Mouse (Mus musculus): ENCODE data around the gene Btbd16. TPM values are rescaled to one million over a fixed set of nuclear protein-coding genes. Genes with fewer than 3 reads are reported as not detected.

Gene Btbd16
- total RNA-seq, 2 experiments from 2014 or later = 0.18 TPM; not detected in 1

DNA sequence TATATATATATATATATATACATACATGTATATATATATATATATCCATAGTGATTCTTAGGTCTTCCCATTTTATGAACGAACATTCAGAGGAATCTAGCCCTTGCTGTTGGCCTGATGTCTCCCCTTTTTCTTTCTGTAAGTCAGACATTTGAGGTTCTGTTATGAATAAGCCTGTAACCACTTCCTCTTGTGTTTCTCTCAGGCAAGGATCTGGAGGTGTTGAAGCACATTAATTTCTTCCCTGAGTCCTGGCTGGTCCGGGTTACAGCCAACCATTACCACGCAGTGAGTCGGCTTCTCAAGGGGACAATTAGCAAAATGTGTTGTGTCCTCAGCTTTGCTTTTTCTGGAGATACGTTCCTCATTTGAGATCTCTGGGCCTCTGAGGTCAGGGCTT lies 44.9 kb downstream of the Btbd16 start:
- no peak for DNase-seq

DNA sequence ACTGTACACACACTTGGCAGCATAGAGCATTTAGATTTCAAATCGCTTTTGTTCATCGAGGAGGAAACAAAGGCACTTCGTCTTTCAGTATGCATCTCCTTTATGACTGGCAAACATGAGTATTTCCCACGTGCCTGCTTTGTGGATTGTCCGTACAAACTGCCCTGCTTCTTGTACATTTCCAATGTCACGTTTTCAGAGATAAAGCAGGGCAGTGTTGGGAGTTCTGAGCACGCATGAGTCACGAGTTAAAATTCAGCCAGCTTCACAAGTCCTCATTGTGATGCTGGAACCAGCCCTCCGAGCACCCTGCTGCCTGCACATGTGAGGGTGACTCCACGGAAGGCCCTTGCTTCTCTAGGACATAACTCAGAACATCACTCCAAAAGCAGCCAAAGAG lies 45.8 kb downstream of the Btbd16 start:
- peak; percentile 13 for DNase-seq

DNA sequence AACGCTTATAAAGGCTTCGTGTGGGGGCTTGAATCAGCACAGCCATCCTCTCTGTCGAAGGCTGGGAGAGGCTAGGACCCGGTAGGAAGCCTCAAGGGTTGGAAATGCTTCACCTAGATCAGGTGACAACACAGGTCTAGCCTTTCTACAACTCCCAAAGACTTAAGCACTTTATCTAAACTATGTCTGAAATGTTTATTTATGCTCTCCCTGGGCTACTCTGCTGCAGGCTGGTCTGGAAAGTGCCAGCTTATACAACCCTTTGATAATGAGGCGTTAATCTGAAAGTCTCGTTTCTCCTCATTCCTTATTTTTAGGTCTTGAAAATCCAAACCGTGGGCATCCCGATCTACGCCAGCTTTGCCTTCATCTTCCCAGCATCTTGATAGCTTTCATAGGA lies 50.1 kb downstream of the Btbd16 start:
- no peak for DNase-seq

DNA sequence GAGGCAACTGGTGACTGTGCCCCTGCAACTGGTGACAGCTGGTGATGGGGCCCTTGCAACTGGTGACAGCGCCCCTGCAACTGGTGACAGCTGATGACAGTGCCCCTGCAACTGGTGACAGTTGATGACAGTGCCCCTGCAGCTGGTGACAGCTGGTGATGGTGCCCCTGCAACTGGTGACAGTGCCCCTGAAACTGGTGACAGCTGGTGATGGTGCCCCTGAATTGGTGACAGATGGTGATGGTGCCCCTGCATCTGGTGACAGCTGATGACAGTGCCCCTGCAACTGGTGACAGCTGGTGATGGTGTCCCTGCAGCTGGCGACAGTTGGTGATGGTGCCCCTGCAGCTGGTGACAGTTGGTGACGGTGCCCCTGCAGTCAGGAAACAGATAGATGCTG lies 52.5 kb downstream of the Btbd16 start:
- no peak for DNase-seq

DNA sequence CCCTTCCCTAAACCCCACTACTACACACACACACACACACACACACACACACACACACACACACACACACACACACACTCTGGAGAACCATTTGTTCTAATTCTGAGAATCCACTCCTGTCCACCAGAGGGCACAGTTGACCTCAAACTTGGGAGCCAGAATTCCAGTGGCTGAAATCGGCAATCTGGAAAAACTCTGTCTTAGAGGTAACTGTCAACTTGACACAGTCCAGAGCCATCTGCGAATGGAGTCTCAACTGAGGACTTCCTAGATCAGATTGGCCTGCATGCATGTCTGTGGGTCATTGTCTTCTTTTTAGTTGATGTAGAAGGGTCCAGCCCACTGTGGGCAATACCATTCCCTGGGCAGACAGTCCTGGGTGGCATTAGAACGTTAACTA lies 53.6 kb downstream of the Btbd16 start:
- DNase-seq = peak; percentile 77

DNA sequence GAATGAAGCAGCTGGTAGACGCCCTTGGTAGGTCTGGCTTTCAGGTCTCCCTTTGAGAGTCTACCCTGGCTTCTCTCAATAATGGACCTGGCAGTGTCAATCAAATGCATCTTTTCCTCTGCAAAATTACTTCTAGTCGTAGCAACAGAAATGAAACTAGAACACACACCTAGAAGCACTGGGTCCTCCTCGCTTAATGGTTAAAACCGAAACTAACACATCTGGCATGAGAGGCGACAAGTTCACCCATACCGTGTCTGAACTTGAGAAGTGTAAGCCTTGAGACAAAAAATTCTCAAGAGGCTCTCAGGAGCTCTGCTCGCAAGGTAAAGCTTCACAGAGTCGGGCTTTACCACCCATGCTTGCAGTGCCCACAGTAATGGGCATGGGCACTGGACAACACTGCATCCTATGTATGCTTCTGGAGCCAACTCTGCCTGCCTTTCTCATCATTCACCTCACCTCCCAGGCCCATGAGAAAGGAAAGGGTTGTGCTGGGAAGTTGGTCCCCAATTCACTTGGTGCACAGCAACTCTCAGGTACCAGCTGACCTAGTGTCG lies 54.1 kb downstream of the Btbd16 start:
- no peak for DNase-seq

DNA sequence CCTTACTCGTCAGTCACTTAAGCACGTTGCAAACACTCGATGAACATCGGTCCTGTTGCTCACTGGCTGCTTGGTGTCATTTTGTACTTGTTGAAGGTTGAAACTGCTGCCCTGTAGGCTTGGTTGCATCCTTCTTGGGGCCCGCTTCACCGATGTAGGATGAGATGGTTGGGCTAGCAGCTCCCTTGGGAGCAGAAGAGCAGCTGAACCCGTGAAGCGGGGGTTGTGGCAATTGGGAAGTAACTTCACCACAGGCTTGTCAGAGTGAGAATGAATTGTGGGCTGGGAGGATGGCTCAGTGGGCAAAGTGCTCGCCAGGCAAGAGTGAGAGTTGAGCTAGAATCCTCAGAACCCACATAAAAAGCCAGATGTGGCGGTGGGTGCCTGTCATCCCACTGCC lies 54.6 kb downstream of the Btbd16 start:
- no peak for DNase-seq

DNA sequence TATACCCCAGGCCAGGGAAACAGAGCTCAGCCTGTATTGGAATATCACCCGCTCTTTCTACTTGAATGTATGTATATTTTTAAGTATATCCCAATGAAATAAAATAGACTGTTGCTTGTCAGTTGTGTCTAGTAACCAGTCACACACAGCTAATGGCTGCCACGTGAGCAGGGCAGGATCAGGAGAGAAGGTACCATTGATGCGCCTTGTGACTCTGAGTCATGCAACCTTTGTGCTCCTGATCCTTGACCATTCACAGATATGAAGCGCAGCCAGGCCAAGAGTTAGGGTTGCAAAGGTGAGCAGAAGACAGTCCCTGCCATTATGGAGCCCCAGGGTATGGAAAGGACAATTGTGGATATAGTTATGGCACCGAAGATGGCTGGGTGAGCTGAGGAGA lies 57.7 kb downstream of the Btbd16 start:
- no peak for DNase-seq

DNA sequence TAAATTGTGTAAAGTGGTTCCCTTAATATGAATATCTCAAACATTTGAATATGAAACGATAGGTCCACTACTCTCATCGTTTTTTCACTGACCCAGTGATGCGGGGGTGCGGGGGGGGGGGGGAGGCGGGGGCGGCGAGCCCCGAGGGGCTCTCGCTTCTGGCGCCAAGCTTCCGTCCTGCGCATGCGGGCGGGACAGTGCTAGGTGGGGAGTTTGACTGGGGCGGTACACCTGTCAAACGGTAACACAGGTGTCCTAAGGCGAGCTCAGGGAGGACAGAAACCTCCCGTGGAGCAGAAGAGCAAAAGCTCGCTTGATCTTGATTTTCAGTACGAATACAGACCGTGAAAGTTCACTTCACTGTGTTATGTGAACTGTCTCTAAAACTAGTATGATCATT lies 60.4 kb downstream of the Btbd16 start:
- DNase-seq = peak; percentile 68

DNA sequence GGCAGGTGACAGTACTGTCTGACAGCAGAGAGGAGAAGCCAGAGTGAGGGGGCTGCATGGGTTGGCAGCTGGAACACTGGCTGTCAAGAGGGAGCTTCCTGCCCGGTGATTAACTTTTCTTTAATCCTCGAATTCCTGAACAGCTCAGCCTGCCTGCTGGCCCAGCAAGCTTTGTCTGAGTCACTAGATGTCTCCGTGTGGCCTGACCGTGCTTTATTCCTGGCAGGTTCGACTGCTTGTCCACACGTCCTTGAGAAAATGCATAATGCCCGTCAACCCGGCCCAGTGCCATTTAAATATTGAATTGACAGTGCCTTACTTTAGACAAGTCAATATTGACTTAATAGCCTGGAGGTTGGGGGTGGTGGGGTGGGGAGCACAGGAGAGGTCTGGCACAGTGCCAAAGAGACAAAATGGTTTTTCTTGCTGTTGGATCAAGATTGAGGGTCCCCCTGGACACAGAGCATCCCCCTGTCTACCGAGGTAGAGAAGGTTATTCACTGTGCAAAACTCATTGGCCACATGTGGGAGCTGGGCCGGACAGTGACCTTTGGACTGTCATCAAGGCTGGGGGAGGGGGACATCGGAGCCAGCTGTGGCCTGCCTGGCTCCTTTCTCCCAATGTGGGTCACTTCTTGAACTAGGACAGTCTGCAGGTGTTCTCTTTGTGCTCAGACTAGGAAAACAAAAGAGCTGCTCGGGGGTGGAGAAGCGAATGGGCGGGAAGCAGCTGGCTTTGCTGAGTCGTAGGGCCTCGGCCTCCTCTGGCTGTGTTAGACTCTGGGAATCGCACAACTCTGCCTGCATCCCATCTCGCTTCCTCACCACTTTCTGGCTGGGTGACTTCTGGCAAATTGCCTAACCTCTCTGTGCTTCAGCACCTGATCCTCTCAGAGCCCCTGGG lies 61.3 kb downstream of the Btbd16 start:
- peak; percentile 59 for DNase-seq

DNA sequence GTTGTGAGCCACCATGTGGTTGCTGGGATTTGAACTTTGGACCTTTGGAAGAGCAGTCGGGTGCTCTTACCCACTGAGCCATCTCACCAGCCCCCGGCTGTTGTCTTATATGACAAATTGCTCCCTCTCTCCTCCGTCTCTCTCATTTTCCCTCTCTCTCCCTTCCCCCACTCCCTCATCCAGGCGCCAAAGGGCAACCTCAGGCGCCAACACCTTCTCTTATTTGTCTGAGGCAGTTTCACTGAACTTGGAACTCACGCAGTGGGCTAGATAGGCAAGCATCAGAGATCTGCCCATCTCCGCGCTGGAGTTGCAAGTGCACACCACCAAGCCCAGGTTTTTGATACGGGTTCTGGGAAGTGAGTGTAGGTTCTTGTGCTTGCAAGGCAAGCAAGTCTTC lies 62.2 kb downstream of the Btbd16 start:
- no peak for DNase-seq

DNA sequence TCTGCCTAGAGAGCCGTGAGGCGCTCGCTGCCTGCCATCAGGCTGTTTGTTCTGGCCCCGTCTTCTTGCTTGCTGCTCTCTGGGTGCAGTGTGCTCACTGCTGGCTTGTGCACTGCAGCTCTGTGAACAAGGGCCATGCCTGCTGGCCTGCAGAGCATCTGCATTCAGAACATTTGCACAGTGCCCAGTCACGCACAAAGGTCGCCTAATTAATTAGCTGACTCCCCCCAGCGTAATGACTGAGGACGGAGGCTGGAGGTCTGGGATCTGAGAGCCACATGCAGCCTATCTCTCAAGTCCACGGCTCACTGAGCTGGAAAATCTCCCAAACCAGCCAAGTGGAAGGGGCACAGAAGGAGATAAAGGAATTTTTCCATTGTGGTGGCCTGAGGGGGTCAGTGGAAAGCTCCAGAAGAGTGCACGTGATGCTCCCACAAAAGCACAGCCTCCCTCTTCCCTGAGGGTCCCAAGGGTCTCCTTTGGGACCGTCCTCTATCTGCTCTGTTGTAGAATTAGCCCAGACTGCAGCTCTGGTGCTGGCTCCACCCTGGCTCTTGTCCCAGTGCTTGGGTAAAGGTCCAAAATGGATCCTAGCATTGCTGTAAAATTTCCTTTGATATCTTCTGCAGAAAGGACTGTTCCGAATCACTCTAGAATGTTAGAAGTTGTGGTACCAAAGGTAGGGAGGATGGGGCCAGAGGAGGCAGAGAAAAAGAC lies 64.2 kb downstream of the Btbd16 start:
- DNase-seq = no peak

DNA sequence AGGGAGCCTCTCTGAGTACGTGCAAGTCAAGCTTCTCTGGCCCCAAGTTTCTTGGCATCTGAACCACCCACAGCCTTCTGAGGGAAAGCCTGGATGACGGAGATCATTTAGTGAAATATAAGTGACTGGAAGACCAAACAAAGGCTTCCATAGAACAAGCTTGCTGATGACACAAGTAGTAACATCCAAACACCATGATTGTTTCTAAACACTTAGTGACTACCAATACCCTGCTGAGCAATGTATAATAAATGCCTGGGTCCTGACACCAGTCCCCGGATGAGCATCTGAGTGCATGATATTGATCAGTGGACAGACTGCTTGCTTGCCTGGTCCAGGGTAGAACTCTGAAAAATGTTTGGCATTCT lies 64.8 kb downstream of the Btbd16 start:
- no peak for DNase-seq

DNA sequence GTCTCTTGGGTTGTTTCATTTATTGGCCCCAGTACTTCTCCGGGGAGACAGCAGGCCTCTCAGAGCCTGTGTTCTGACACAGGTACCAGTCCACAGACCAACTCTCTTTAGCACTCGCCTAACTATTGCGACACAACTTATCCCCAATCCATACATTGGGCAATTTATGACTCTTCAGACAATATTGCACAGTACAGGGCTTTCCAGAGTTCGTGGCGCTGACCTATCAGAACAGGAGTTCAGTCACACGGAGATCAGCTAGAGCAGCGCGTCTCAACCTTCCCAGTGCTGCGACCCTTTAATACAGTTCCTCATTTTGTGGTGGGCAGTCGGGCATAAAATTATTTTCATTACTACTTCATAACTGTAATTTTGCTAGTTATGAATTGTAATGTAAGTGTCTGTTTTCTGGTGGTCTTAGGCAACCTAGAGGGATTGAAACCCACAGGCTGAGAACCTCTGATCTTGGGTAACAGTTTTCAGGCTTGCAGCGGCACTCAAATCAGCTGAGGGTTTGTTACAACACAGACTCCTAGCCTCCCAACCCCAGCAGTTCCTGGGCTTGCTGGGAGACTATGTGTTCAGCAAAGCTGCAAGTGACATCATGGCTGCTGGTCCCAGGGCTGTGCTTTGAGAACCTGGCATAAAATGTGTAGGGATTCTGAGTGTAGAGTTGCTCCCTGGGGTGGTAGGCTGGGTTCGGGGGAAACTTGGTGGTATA lies 65.7 kb downstream of the Btbd16 start:
- DNase-seq = no peak

DNA sequence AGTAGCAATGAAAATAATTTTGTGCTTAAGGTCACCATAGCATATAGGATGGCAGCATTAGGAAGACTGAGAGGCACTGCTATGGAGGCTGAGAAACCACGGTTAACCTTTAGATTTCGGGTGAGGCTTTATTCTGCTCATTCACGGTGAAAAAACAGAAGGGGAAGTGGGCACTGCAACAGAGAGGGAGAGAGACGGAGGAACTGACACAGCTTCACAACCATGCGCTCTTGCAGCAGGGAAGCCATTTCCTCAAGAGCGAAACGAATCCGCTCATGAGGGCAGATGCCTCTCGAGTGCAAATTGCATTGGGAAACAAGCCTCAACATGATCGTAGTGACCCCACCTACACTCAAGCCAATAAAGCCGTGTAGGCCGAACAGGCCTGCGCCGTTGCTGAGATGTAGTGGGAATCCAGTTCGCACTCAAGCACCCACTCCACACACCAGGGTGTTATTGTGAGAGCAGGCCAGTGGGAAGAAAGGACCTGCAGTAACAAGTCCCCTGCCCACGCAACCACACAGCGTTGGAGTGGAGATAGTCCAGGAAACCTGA lies 73.4 kb downstream of the Btbd16 start:
- DNase-seq = no peak

DNA sequence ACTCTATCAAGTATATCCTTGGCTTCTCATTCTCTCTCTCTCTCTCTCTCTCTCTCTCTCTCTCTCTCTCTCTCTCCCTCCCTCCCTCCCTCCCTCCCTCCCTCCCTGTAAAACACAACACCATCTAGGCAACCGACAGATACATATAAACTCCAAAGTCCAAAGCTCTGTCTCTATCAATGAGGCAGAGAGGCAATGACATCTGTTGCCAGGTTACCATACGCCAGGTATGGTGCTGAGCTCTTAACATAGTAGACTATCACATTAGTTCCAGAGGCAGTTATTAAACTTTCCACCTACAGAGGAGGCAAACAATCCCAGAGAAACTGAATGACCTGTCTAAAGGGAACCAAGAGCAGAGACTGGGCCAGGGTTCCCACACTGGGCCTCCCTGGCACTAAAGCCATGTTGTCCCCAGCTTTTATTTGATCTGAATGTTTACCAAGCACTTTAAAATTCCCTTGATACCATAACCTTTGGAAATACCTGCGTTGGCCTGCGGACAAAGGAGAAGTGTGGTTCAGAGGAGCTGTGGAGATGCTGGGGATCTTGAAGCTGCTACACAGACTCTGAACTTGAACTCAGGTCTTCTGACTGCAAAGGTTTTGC lies 80.9 kb downstream of the Btbd16 start:
- no peak for DNase-seq

DNA sequence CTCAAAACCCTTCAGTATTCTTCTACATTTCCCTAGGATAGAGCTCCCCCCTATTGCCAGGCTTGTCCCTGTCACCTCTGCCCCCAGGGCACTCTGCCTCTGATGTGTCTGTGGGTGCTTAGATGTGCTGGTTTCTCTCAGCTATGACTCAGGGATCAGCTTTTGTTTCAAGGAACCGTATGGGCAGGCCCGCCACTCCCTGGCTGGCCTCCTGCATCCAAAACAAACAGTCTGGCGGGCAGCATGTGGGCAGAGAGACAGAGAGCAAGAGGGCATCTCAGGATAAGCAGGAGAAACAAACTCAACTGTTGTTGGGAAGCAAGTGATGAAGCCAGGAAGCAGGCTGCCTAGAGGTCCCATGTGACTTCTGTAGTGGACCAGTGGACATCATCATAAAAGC lies 81.8 kb downstream of the Btbd16 start:
- peak; percentile 25 for DNase-seq

DNA sequence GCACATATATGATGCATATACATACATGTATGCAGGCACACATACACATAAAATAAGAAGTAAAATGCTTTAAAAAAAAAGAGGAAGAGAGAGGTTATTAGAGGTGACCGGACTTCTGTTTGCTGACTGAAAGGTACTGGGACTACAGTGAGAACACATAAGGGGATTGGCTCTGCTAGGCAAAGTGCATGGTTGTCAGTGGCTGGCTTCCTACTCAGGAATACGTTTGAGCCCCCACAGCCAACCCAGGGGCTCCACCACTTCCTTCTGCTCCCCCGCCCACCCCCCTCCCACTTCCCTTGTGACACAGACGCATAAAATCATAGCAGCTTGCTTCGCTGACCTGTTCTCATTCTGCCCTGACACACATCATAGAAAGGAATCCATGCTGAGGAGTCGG lies 84.1 kb downstream of the Btbd16 start:
- no peak for DNase-seq

DNA sequence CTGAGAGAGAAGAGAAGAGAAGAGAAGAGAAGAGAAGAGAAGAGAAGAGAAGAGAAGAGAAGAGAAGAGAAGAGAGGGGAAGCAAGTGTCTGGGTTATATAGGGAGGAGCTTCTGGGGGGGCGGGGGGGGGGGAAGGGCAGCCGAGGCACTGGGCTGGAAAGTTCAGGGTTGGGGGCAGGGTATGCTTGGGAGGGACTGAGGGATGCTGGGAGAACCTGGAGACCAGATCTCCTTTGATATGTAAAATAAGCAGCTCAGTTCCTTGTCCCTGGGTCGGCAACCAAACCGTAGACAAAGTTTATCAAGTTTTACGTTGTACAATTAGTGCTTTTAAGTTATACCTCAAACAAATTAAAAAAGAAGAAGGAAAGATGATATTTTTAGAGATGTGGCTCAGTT lies 86.1 kb downstream of the Btbd16 start:
- DNase-seq = no peak

DNA sequence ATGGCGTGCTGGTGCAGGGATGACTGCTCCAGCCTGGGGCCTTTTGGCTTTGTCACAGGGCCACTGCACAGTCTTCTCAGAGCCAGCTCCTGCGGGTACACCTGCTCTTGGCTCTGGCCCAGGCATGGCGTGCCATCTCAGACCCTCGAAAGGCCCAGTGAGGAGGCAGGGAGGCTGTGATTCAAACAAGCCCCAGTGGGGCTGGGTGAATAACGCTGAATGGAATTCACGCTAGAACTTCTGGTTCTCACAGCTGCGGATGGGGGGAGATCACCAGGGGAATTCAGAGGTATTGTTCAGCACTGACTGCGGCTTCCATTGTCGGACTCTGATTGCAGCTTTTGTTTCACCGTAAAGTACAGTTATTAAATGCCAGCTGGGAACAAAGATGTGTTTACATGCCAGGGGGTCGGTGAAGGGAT lies 86.9 kb downstream of the Btbd16 start:
- DNase-seq = no peak

DNA sequence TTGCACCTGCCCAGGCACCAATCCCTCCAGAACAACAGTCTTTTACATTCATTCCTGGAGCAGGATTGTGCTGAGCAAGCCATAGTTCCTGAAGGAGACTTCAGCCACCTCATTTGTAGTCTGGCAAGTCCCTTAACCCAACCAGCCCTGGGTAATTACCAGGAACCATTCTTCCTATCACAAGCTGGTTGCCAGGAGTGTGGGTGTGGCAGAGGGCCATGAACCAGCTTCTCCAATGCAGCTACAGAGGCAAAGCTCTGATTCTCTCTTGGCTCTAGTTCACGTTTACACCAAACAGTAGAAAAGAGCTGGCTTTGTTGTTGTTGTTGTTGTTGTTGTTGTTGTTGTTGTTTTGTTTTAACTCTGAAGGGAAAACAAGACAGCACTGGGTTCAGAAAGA lies 88.6 kb downstream of the Btbd16 start:
- DNase-seq = no peak

DNA sequence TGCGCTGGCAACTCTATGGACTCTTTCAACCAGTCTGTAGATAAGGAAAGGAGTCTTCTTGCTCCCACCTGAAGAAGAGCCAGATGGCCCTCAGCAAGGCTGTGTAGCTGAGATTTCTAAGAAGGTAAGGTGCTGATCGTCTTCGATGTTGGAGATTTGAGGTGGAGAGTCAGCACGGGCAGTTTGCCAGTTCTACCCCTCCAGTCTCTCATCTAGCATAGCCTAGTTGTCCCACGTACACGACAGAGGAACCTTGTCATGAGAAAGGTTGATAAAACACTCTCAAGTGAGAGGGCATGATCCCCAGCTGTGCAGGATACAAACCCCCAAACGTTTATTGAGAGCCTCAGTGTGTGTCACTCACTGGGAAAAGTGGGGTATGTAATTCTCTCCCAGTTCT lies 90.8 kb downstream of the Btbd16 start:
- no peak for DNase-seq

Measured in adrenal gland, postnatal 10 days (tissue).